Mouse (Mus musculus) retina, embryonic 14.5 days (tissue): ENCODE data around the gene Pou2f1.

ENCODE experiments used
- DNase-seq: peaks from one replicate; pipeline ENCODE4 v3.0.0-alpha.2; 2015; ENCODE audit warnings: low spot score

The Pou2f1 gene

GRCm38 (mm10) chr1:165882146-165882900 is 120.2 kb downstream of the Pou2f1 start:
- no peak for DNase-seq

- no peak for DNase-seq
Observed at GRCm38 (mm10) chr1:165878751-165879150, 123.7 kb downstream of the Pou2f1 start.

- no peak for DNase-seq
Observed at GRCm38 (mm10) chr1:165875520-165876284, 126.8 kb downstream of the Pou2f1 start.

- peak; percentile 37 for DNase-seq
Observed at GRCm38 (mm10) chr1:165874645-165875044, 127.8 kb downstream of the Pou2f1 start.

GRCm38 (mm10) chr1:165868659-165869058 is 133.8 kb downstream of the Pou2f1 start:
- DNase-seq = no peak

- no peak for DNase-seq
Observed at GRCm38 (mm10) chr1:165866630-165867280, 135.7 kb downstream of the Pou2f1 start.

GRCm38 (mm10) chr1:165864864-165865795 is 137.3 kb downstream of the Pou2f1 start:
- no peak for DNase-seq

- DNase-seq = no peak
Observed at GRCm38 (mm10) chr1:165862059-165862458, 140.4 kb downstream of the Pou2f1 start.

- DNase-seq = no peak
Observed at GRCm38 (mm10) chr1:165861235-165861609, 141.3 kb downstream of the Pou2f1 start.

- no peak for DNase-seq
Observed at GRCm38 (mm10) chr1:165860373-165861234, 141.9 kb downstream of the Pou2f1 start.

- DNase-seq = peak; percentile 43
Observed at GRCm38 (mm10) chr1:165858356-165858755, 144.1 kb downstream of the Pou2f1 start.

- no peak for DNase-seq
Observed at GRCm38 (mm10) chr1:165857279-165857678, 145.2 kb downstream of the Pou2f1 start.

- no peak for DNase-seq
Observed at GRCm38 (mm10) chr1:165855759-165856545, 146.5 kb downstream of the Pou2f1 start.

GRCm38 (mm10) chr1:165853729-165854420 is 148.6 kb downstream of the Pou2f1 start:
- DNase-seq = peak; percentile 87

GRCm38 (mm10) chr1:165853131-165853721 is 149.3 kb downstream of the Pou2f1 start:
- no peak for DNase-seq

GRCm38 (mm10) chr1:165852131-165852530 is 150.3 kb downstream of the Pou2f1 start:
- DNase-seq = no peak

- no peak for DNase-seq
Observed at GRCm38 (mm10) chr1:165849458-165850445, 152.7 kb downstream of the Pou2f1 start.

- no peak for DNase-seq
Observed at GRCm38 (mm10) chr1:165848881-165849280, 153.6 kb downstream of the Pou2f1 start.
